Mouse (Mus musculus) B cell, adult (primary cell): ENCODE data around the gene Lce1a2. TPM values are rescaled to one million over a fixed set of nuclear protein-coding genes. Genes with fewer than 3 reads are reported as not detected.

Experiments used
- total RNA-seq: library from RNA; stranded (reverse); gene quantifications from 4 replicates; pipeline ENCODE4 v1.2.4, GENCODE M21; 2023; ENCODE audit not compliant: inconsistent age

The Lce1a2 gene
- total RNA-seq, result not detected in 4 replicates

GRCm38 (mm10) chr3:92670215-92670614, at the start of gene Lce1a2:
Gene Lce1a2, minus strand, starts transcription at chr3:92670315.

GRCm38 (mm10) chr3:92708974-92709373, 38.9 kb upstream of the Lce1a2 start, which contains the start of gene Lce1e:
Gene Lce1e, minus strand, starts transcription at chr3:92709074.

GRCm38 (mm10) chr3:92687110-92687509, 17.0 kb upstream of the Lce1a2 start, which contains the start of gene Lce1d:
Gene Lce1d, minus strand, starts transcription at chr3:92687210.

GRCm38 (mm10) chr3:92678947-92679346, 8.8 kb upstream of the Lce1a2 start, which contains the start of gene Lce1c:
Gene Lce1c, plus strand, starts transcription at chr3:92679247.

GRCm38 (mm10) chr3:92656826-92657225, 13.3 kb downstream of the Lce1a2 start, which contains the start of gene Lce1b:
Gene Lce1b, minus strand, starts transcription at chr3:92656926.

GRCm38 (mm10) chr3:92648207-92648606, 21.9 kb downstream of the Lce1a2 start, which contains the start of gene Lce1a1:
Gene Lce1a1, minus strand, starts transcription at chr3:92648307.

GRCm38 (mm10) chr3:92621560-92621959, 48.6 kb downstream of the Lce1a2 start, which contains the start of gene Lce6a:
Gene Lce6a, minus strand, starts transcription at chr3:92621660.

Other genes starting within 250 kb of the Lce1a2 start
- 0.77 to 2.1 TPM in 2 of 4 replicates, not detected in the others for gene Gm9774, start 240.9 kb downstream of the Lce1a2 start, total RNA-seq
- gene Sprr2k, start 237.7 kb downstream of the Lce1a2 start, total RNA-seq, result not detected in 4 replicates
- not detected in 4 replicates for gene Sprr1b, start 231.5 kb downstream of the Lce1a2 start, total RNA-seq
- gene Sprr3, start 211.6 kb downstream of the Lce1a2 start, total RNA-seq, result not detected in 4 replicates
- gene Sprr1a, start 184.4 kb downstream of the Lce1a2 start, total RNA-seq, result not detected in 4 replicates
- gene Sprr4, start 169.8 kb downstream of the Lce1a2 start, total RNA-seq, result not detected in 4 replicates
- gene 2310046K23Rik, start 135.8 kb downstream of the Lce1a2 start, total RNA-seq, result not detected in 4 replicates
- not detected in 4 replicates for gene Ivl, start 96.6 kb downstream of the Lce1a2 start, total RNA-seq
- not detected in 4 replicates for gene Smcp, start 81.3 kb downstream of the Lce1a2 start, total RNA-seq
- not detected in 4 replicates for gene 2210017I01Rik, start 62.8 kb downstream of the Lce1a2 start, total RNA-seq
- not detected in 4 replicates for gene Lce6a, start 48.7 kb downstream of the Lce1a2 start, total RNA-seq
- gene Lce1a1, start 22.0 kb downstream of the Lce1a2 start, total RNA-seq, result not detected in 4 replicates
- gene Lce1b, start 13.4 kb downstream of the Lce1a2 start, total RNA-seq, result not detected in 4 replicates
- gene Lce1c, start 8.9 kb upstream of the Lce1a2 start, total RNA-seq, result not detected in 4 replicates
- not detected in 4 replicates for gene Lce1d, start 16.9 kb upstream of the Lce1a2 start, total RNA-seq
- not detected in 4 replicates for gene Lce1e, start 38.8 kb upstream of the Lce1a2 start, total RNA-seq
- gene Lce1f, start 50.0 kb upstream of the Lce1a2 start, total RNA-seq, result not detected in 4 replicates
- gene Gm38119, start 68.8 kb upstream of the Lce1a2 start, total RNA-seq, result not detected in 4 replicates
- gene Lce1g, start 82.0 kb upstream of the Lce1a2 start, total RNA-seq, result not detected in 4 replicates
- not detected in 4 replicates for gene Lce1h, start 94.8 kb upstream of the Lce1a2 start, total RNA-seq
- gene Lce1i, start 108.6 kb upstream of the Lce1a2 start, total RNA-seq, result not detected in 4 replicates
- not detected in 4 replicates for gene Lce1j, start 120.2 kb upstream of the Lce1a2 start, total RNA-seq
- not detected in 4 replicates for gene Lce1k, start 137.6 kb upstream of the Lce1a2 start, total RNA-seq
- not detected in 4 replicates for gene Kprp, start 156.9 kb upstream of the Lce1a2 start, total RNA-seq
- not detected in 4 replicates for gene Lce1l, start 181.0 kb upstream of the Lce1a2 start, total RNA-seq
- gene 2310050C09Rik, start 199.9 kb upstream of the Lce1a2 start, total RNA-seq, result not detected in 4 replicates